7 mouse cellular contexts compared by ENCODE assay signal in genomic region chr4:32303674-32304073, GRCm38 (mm10).
DNase-seq lines count a peak whose midpoint lies in the region; ATAC-seq and TF ChIP-seq lines count a peak whose summit lies in the region.

No protein-coding gene starts in this region.

- TF ChIP-seq CTCF in brain, embryonic 14.5 days (IDR thresholded peaks at IDR 0.05; ENCODE audit: borderline replicate concordance, extremely low read depth, insufficient read depth, insufficient read length), result no peak

- H3K4me1 ChIP-seq in heart, embryonic 10.5 days, result peaks cover 90% of the 10 kb centered on the region
- H3K4me1 ChIP-seq in kidney, embryonic 14.5 days (ENCODE audit: control insufficient read depth, insufficient read depth, low read length), result peaks cover 44% of the 10 kb centered on the region
- H3K4me1 ChIP-seq in limb, embryonic 12.5 days (replicated peaks), result peaks cover 76% of the 10 kb centered on the region
- peaks cover 68% of the 10 kb centered on the region for H3K4me1 ChIP-seq in midbrain, embryonic 13.5 days (replicated peaks)
- H3K4me1 ChIP-seq in stomach, embryonic 15.5 days, result peaks cover 46% of the 10 kb centered on the region

- peak; percentile 99 for DNase-seq in brain, embryonic 14.5 days (ENCODE audit: low read depth)
- DNase-seq in fat pad, adult 2 months (ENCODE audit: extremely low read depth, low read depth, low spot score), result peak; percentile 83
- peak; percentile 94 for DNase-seq in heart, embryonic 10.5 days (ENCODE audit: low spot score)

- no peaks in the 10 kb centered on the region for H3K27me3 ChIP-seq in heart, embryonic 10.5 days (ENCODE audit: insufficient read depth, poor library complexity, severe bottlenecking)
- H3K27me3 ChIP-seq in kidney, embryonic 14.5 days (ENCODE audit: control insufficient read depth, insufficient read depth, low read length), result no peaks in the 10 kb centered on the region
- no peaks in the 10 kb centered on the region for H3K27me3 ChIP-seq in limb, embryonic 12.5 days
- no peaks in the 10 kb centered on the region for H3K27me3 ChIP-seq in midbrain, embryonic 13.5 days
- no peaks in the 10 kb centered on the region for H3K27me3 ChIP-seq in stomach, embryonic 15.5 days (replicated peaks)

- 1% methylated on average over 8 of the region's 8 CpGs for WGBS in heart, embryonic 10.5 days
- under 1% methylated on average over 8 of the region's 8 CpGs for WGBS in kidney, embryonic 14.5 days
- WGBS in limb, embryonic 12.5 days, result under 1% methylated on average over 8 of the region's 8 CpGs
- WGBS in midbrain, embryonic 13.5 days, result 0% methylated on average over 8 of the region's 8 CpGs
- WGBS in stomach, embryonic 15.5 days, result 1% methylated on average over 8 of the region's 8 CpGs

- H3K36me3 ChIP-seq in heart, embryonic 10.5 days, result no peaks in the 10 kb centered on the region
- no peaks in the 10 kb centered on the region for H3K36me3 ChIP-seq in kidney, embryonic 14.5 days (ENCODE audit: control insufficient read depth, insufficient read depth, low read length)
- 0 out of 2 replicates have a peak, but pooled peaks cover 2% of the 10 kb centered on the region for H3K36me3 ChIP-seq in limb, embryonic 12.5 days
- H3K36me3 ChIP-seq in midbrain, embryonic 13.5 days, result no peaks in the 10 kb centered on the region
- no peaks in the 10 kb centered on the region for H3K36me3 ChIP-seq in stomach, embryonic 15.5 days

- TF ChIP-seq POLR2A in brain, embryonic 14.5 days (IDR thresholded peaks at IDR 0.05; ENCODE audit: borderline replicate concordance, extremely low read depth, insufficient read depth, insufficient read length, poor library complexity, severe bottlenecking), result no peak

- H3K4me3 ChIP-seq in heart, embryonic 10.5 days, result peak overlapping the region; percentile 41
- no peak overlapping the region for H3K4me3 ChIP-seq in kidney, embryonic 14.5 days (ENCODE audit: low read length)
- H3K4me3 ChIP-seq in limb, embryonic 12.5 days (replicated peaks), result peak overlapping the region; percentile 11; the same call in 1 of the 2 replicates
- H3K4me3 ChIP-seq in midbrain, embryonic 13.5 days (replicated peaks), result no peak overlapping the region
- peak overlapping the region; percentile 18 for H3K4me3 ChIP-seq in stomach, embryonic 15.5 days (replicated peaks)

- H3K4me2 ChIP-seq in kidney, embryonic 14.5 days (replicated peaks; ENCODE audit: low read depth, low read length), result peak overlapping the region; percentile 21; the same call in 1 of the 2 replicates
- peak overlapping the region; percentile 53 for H3K4me2 ChIP-seq in limb, embryonic 12.5 days
- peak overlapping the region; percentile 34 for H3K4me2 ChIP-seq in midbrain, embryonic 13.5 days (replicated peaks)
- peak overlapping the region; percentile 40 for H3K4me2 ChIP-seq in stomach, embryonic 15.5 days

- peak overlapping the region; percentile 84 for H3K27ac ChIP-seq in heart, embryonic 10.5 days
- H3K27ac ChIP-seq in kidney, embryonic 14.5 days (ENCODE audit: low read depth, low read length), result peak overlapping the region; percentile 77
- peak overlapping the region; percentile 96 for H3K27ac ChIP-seq in limb, embryonic 12.5 days
- H3K27ac ChIP-seq in midbrain, embryonic 13.5 days, result peak overlapping the region; percentile 88
- H3K27ac ChIP-seq in stomach, embryonic 15.5 days, result peak overlapping the region; percentile 94

- H3K9ac ChIP-seq in kidney, embryonic 14.5 days (ENCODE audit: low read depth, low read length), result no peak overlapping the region
- H3K9ac ChIP-seq in limb, embryonic 12.5 days (replicated peaks), result peak overlapping the region; percentile 38; the same call in 1 of the 2 replicates
- H3K9ac ChIP-seq in midbrain, embryonic 13.5 days (replicated peaks), result peak overlapping the region; percentile 53; the same call in 1 of the 2 replicates
- H3K9ac ChIP-seq in stomach, embryonic 15.5 days, result no peak overlapping the region

- H3K9me3 ChIP-seq in heart, embryonic 10.5 days, result no peaks in the 10 kb centered on the region
- H3K9me3 ChIP-seq in kidney, embryonic 14.5 days (ENCODE audit: control insufficient read depth, low read length), result no peaks in the 10 kb centered on the region
- H3K9me3 ChIP-seq in limb, embryonic 12.5 days, result no peaks in the 10 kb centered on the region
- no peaks in the 10 kb centered on the region for H3K9me3 ChIP-seq in midbrain, embryonic 13.5 days
- H3K9me3 ChIP-seq in stomach, embryonic 15.5 days, result no peaks in the 10 kb centered on the region

- peak; percentile 82 for ATAC-seq in kidney, embryonic 14.5 days (ENCODE audit: low FRiP score, low TSS enrichment)
- ATAC-seq in limb, embryonic 12.5 days (ENCODE audit: insufficient number of reproducible peaks, insufficient read depth, low FRiP score, low TSS enrichment, low read depth), result peak; percentile 37; the same call in 1 of the 2 replicates
- peak; percentile 87 for ATAC-seq in midbrain, embryonic 13.5 days
- ATAC-seq in stomach, embryonic 15.5 days (ENCODE audit: insufficient read depth, low FRiP score, low read depth), result peak; percentile 75

Comparison
In these comparisons a context has a peak if more than half of its experiments do, and no peak if none do; other contexts are left out.
1. H3K4me3 ChIP-seq: peak in heart, embryonic 10.5 days (single experiment), limb, embryonic 12.5 days (single experiment) and stomach, embryonic 15.5 days (single experiment); none in kidney, embryonic 14.5 days (single experiment) and midbrain, embryonic 13.5 days (single experiment).
2. ATAC-seq: peak in every context shown above with its lines; median percentile 87 in midbrain, embryonic 13.5 days; 82 in kidney, embryonic 14.5 days; 75 in stomach, embryonic 15.5 days; 37 in limb, embryonic 12.5 days.
3. H3K9ac ChIP-seq: peak in limb, embryonic 12.5 days (single experiment) and midbrain, embryonic 13.5 days (single experiment); none in kidney, embryonic 14.5 days (single experiment) and stomach, embryonic 15.5 days (single experiment).
4. Peak in every context shown above with its lines, with median percentiles within 50 percentile points of each other: DNase-seq, H3K27ac ChIP-seq and H3K4me2 ChIP-seq.